Mouse (Mus musculus): ENCODE data around the gene Ptprm.

Ptprm gene

DNA sequence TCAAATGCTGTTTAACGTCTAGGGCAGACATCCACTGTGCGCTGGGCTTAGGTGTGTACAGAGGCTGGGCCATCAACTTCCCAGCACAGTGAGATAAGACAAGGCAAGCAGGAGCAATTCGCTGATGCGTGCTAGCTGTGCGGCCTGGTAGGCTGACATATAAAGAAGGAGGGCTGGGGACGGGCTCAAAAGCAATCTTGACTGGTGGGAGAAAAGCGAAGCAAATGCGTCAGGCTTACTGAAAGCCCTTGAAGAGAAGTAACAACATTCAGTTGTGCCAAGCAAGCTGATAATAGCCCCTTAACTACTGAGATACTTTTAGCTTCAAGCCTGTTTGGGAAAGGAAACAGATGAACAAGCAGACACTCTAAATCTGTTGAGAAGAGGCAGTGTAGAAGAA lies 217.8 kb downstream of the Ptprm start:
- no peak for DNase-seq (ENCODE audit: low read depth)

DNA sequence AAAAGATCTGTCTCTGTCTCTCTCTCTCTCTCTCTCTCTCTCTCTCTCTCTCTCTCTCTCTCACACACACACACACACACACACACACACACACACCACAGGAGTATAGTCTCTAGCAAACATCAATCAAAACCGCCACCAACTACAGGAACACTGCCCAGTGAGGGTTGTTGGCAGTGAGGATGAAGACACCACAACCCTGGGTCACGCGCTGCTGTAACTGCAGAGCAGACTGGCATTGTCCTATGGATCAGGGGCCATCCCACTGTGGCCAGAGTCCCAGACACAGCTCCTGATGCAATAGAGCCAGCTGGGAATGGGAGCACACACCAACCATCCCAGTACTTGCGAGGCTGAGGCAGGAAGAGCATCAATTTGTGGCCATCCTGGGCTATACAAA lies 220.0 kb downstream of the Ptprm start:
- no peak for DNase-seq (ENCODE audit: low read depth)

DNA sequence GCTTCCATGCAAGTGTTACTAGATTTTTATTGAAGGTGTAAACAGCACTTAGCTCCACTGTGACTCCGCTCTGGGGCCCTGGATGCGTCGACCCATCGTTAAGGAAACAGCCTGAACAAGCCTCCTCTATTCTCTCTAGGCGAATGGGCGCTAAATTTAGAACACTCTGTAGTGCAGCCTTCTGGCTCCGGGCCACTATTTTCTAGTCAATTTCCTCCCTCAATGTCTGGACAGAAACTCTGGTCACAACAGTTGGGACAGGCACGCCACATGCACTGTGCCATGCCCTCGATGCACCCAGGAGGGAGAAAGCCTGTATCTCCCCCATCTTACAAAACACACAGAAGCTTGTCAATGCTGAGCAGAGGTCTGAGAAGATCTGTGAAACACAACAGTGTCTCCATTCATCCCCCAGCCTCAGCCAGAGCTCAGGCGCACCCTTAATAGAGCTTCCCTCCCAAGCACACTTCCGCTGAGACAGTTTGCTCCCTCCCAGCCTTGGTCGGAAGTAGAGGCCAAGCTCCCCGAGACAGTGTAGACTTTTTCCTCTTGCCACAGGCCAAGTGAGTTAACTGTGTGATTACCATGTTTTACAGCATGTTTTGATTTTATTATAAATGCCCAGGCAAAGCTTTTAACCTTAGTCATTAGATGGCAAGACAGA lies 220.7 kb downstream of the Ptprm start:
- DNase-seq (ENCODE audit: low read depth): no peak

DNA sequence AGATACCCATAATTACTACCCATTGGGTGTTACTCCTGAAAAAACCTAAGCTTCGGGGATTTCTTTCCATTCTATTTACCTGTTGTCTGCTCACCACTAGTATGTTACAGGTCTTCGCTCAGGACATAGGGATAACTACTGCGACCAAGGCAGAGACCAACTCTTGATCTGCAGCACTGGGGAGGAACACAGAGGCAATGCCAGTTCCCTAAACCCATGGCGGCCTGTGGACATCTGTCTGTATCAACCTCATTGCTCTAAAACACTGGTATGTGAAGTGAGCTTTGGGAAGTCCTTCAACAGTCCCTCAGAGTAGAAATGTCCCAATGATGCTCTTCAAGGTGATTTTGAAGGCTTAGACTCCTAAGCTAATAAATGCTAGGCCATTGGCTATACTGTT lies 221.2 kb downstream of the Ptprm start:
- DNase-seq (ENCODE audit: low read depth): no peak

DNA sequence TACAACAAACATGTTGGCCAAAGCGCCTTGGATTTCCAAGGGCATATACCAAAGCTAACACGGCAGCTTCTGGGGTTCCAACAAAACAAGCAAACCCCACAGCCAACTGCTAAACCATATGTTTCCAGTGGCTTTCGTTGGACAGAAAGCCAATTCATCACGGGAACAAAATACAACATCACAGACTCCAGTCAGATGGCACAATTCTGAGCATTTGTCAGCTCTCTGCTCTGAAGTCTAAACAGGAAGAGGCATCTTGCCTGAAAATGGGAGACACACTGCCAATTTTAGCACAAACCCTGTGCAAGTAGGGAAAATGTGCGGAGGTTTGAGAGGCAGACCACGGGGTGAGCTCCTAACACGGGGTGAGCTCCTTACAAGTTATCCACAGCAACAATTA lies 226.7 kb downstream of the Ptprm start:
- no peak for DNase-seq (ENCODE audit: low read depth)

DNA sequence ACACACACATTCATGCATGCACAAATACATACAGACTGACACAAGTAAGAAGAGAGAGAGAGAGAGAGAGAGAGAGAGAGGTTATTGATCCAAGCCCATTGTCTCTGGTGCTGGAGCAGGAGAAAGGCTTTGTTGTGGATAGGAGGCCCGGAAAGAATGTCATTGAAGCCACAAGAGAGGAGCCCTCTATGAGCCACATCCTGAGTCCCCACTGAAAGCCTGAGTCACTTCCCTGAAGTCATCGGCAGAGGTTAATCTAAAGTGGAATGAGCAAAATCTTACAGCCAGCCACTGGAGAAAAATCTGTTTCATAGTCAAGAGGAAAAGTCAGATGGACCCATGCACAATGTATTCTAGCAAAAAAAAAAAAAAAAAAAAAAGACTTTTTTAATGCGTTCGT lies 228.7 kb downstream of the Ptprm start:
- DNase-seq (ENCODE audit: low read depth): no peak

DNA sequence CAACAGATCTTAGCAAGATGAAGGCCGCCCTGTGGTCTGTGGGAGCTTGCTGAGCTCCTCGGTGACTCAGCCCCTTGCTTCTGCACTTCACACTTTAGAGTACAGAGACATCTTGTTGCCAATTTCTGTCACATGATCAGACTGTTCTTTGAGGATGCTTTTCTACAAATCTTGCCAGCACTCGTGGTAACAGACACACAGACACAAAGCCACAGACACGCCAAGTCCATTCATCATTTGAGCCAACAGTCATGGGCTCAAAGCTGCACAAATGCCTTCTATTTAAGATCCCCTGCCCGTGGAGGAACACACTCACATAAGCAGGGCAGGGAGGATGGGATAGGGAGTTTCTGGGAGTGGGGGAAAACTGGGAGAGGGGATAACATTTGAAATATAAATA lies 230.0 kb downstream of the Ptprm start:
- DNase-seq (ENCODE audit: low read depth): no peak

DNA sequence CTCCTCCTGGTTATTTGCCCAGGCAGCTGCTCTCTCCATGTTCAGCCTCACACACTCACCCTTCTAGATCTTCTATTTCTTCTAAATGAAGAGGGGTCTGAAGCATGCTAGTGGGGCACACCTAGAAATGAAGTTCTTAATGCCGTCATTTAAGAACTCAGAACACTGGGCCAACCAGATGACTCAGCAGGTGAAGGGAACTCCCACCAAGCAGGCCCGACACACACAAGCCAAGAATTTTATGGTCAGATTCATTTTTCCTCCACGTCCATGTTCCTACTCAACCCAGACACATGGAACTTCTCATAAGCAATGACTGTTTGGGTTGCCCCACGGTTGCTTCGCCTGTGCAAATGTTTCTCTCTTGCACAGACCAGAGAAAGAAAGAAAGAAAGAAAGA lies 230.5 kb downstream of the Ptprm start:
- DNase-seq (ENCODE audit: low read depth): no peak

DNA sequence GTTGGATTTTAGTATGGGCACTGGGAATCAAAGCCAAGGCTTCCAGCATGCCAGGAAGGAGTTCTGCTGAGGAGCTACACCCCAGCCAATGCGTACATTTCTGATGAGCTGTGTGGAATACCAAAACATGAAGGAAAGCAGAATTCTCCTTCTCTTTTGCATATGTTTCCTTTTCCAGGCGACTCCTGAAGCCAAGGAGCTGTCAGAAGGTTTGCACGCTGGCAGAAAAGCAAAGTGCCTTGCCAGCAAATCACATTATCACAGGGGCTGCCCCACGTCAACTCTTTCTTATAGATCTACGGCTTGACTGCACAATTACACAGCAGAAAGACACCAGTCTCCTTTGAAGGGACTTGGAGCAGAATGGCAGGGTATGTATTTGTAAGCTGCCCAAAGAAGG lies 233.4 kb downstream of the Ptprm start:
- DNase-seq (ENCODE audit: low read depth): no peak

DNA sequence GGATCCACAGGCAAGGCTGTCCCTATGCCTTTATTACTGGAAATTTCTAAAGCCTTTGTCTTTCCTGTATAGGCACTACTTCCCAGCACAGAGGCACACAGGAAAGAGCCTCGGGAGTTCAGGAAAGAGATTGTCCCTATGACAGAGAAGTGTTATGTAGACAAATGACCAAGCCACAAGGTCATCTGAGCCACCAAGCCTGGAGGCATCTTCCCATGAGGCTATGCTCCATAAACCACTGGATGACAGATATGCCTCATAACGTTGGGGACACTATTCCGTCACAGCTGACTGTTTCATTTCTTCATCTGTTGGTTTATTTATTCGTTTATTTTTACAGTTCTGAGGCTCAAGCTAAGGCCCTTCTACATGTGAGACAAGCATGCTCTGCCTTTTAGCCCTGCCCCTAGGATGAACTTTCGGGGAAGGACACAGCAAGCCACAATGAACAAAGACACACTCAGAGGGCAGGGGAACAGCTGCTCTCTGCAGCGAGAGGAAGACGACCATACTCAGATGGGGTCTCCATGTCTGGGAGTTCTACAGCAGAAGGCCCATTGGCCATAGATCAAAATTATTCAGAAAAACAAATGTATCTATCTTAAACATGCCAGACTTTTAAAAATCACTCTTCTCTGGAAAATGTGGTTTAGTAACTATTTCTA lies 235.4 kb downstream of the Ptprm start:
- no peak for DNase-seq (ENCODE audit: low read depth)

DNA sequence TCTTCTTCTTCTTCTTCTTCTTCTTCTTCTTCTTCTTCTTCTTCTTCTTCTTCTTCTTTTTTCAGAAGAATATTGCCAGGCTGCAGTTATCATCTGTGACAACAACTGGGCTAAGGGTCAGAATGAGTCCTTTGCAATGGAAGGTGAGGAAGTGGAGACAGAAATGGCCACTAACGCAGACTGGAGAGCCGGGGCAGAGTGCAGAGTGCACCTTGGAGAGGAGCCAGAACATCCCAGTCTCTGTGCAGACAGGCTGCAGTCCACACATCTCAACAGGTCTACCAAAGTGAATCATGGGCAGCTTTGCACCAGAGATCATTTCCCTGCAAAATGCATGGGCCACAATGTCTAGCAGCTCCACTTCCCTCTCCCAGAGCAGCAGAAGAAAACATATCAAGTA lies 239.4 kb downstream of the Ptprm start:
- no peak for DNase-seq (ENCODE audit: low read depth)

DNA sequence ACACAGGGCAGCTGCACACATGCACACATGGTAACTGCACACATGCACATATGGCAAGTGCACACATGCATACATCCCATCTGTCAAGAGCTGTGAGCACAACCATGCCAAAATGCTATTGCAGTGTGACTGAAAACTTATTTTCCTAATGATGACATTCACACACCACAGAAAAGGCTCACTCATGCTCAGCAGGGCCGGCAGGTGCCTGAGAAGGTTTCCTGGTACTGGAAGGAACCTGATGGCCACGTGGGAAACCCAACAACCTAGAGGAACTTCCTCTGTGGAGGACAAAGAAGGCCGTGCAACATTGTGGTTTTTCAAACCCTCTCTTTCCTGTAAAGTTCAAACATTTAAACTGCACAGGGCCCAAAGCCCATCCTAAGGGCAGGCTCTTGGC lies 241.6 kb downstream of the Ptprm start:
- DNase-seq (ENCODE audit: low read depth): no peak

DNA sequence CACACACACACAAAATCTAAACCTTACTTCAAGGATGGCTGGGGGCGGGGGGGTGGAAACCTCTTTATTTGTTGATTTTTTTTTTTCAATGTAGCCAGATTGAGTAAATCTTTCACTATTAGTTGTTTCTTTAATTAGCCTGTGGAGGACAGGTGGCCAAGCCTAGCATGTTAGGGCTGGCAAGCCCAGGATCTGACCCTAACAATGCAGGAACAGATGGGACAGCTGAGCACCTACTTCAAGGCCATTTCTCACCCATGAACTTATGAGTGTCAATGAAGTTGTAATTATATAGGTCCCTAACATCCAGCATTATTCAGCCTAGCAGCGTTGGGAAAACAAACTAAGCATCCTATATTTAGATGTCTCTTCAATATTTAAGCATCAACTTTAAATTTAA lies 248.1 kb downstream of the Ptprm start:
- no peak for DNase-seq (ENCODE audit: low read depth)

DNA sequence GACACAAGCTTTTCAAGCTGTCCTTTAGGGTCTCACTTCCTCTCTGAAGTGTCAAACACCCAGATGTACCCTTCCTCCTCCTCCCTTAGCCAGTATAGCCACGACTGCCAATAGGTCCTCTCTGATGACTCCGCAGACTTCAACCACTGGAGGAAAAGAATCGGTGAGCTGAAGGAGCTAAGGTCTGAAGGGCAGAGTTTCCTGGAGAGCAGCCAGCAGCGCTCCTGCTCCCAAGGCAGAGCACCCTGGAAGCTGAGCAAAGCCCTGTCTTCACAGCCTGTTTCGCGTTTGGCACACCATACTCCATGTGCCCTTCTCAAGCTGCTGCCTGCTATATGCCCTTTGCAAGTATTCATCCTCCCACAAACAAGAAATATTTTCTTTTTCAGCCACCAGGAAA lies 252.2 kb downstream of the Ptprm start:
- DNase-seq (ENCODE audit: low read depth): no peak

DNA sequence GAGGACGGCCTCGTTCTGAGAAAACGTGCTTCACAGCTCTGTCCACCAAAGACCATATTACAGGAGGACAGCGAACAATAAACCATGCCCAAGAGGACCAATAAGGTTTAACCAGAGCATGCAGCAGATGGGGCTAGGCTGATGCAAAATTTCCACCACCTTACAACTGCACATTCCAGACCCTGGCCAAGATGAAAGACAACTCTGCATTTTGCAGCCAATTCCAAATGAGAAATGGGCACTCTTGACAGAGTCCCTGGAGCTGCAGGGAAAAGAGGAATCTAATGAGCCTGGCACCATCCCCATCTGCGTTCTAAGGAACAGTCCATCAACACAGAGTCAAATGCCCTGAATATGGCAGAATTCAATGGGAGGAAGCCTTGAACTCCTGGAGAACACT lies 263.3 kb downstream of the Ptprm start:
- no peak for DNase-seq (ENCODE audit: low read depth)

DNA sequence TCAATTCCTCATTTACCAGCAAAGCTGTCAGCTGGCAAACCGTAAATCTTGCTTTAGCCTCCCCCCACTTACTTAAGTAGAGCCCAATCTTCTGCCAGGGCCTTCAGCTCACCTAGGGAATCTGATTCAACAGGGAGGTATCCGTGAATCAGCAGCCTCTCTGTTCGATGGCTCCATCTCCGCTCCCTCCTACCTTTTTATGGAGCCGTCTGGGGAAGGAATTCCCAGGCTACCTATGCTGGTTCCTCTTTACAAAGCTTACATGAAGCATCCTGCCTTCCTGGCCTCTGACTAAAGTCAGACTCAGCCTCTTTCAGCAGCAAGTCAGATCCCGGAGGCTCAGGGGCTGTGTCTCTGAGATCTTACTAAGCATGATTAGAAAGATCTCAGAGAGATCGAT lies 264.1 kb downstream of the Ptprm start:
- no peak for DNase-seq (ENCODE audit: low read depth)

DNA sequence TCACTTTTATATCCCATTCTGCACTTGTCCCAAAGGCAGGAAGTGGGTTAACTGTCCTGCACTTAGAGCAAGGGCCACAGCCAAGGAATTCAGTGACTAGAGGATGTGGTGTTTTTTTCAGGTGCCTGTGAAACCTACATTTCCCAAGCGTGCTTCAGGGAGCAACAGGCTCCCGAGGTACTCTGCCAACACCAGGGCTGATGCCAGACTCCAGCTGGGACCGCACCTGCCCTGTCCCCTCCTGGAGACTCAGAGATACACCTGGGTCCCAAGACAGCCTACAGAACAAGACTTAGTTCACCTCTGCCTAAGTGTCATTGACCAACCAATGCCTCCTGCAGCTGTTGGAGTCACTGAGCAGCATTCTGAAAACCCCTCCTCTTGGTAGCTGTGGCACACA lies 264.6 kb downstream of the Ptprm start:
- no peak for DNase-seq (ENCODE audit: low read depth)

DNA sequence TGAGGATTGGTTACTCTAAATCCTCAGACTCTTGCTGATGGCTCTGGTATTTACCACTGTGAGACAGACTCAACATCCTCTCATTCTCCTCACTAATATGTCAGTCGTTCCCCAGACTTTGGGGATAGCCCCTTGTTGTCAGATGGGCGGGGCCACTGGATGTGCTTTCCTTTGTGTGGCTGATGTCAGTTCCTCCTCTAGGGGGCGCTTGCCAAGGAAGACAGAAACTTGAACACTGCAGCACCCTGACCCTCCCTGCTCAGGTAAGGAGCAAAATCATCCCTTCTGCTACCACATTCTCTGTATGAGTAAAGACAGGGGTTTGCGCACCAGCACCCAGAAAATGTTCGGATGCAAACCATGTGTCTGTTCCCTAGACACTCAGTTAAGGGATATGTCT lies 266.7 kb downstream of the Ptprm start:
- DNase-seq (ENCODE audit: low read depth): no peak

DNA sequence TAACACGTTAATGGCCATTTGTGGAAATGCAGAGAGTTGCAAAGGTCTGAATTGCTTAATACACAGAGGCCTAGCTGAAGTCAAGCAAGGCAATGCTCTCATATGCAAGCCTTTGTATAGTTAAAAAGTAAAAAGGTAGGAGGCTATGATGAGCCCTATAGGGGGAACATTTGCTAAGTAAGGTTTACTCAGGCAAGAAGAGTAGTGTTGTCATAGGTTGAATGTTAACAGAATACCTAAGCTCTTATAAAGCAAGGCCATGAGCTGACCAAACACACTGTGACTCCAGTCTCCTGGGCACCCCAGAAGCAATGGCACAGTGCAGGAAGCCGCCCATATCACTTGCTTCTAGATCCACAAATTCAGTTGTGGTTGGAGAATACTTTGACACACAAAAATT lies 267.4 kb downstream of the Ptprm start:
- no peak for DNase-seq (ENCODE audit: low read depth)

DNA sequence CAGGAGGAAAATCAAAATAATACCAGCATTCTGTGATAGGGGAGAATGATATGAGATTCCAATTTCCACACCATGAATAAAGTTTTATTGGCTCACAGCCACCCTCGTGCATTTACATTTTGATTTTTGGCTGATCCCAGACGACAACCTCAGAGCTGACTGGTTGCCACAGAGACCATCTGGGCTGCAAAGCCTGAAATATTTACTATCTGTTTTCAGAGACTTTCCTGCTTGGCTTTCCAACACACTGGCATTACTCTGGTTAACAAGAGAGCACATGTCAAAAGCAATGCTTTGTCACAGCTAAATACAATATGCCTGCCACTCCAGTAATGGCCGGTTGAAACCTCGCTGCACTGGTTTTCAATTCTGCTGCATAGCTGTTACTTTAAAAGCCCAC lies 269.8 kb downstream of the Ptprm start:
- DNase-seq (ENCODE audit: low read depth): no peak

DNA sequence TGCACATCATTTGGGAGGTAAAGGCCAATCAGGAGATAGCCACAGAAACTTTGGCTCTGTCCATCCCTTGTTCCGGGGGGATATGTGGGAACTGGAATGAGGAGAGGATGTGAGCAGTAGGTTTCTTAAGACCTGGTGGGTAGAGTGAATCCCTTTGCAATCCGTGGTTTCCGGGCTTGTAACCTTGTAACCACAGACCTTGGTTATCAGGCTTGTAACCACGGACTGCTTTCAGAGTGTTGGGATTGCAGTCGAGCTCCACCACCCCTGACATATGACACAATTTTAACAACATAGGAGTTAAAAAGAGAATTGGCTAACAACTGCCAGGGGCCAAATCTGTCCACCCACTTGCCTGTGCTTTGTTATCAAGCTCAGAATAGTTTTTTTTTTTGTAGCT lies 270.2 kb downstream of the Ptprm start:
- no peak for DNase-seq (ENCODE audit: low read depth)

DNA sequence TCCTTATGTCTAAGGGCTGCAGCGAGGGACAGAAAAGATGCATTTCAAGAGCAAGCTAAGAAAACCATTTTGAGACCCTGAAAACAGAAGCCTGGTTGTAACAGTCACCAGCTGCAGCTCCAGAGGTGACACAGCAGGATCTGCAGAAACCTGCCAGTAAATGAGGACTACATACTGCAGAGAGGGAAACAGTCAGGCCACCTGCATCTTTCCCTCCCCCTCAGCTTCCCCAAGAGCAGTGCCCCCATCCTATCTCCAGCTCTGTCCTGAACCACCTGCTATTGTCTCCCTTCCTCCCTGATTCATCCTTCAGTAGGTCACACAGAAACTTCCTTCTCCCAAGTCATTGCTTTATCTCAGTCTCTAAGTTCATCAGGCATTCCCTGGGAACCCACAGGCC lies 274.7 kb downstream of the Ptprm start:
- DNase-seq (ENCODE audit: low read depth): no peak

DNA sequence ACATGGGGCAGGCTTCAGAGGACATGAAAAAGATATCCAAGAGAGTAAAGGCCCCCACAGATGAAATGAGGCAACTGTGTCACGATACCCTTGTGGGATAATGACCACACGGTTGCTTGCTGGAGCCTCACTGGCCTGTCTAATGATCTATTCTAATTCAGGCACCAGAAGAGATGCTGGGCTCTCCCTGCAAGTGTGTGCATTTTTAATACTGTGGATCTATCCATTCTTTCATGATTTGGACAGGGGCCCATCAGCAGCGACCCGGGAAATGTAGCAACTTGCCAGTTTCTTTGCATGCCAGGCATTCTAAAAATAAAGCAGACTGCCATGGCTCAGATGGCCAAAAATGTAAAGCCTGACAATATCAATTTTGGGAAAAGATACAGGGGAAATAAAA lies 280.7 kb downstream of the Ptprm start:
- no peak for DNase-seq (ENCODE audit: low read depth)

DNA sequence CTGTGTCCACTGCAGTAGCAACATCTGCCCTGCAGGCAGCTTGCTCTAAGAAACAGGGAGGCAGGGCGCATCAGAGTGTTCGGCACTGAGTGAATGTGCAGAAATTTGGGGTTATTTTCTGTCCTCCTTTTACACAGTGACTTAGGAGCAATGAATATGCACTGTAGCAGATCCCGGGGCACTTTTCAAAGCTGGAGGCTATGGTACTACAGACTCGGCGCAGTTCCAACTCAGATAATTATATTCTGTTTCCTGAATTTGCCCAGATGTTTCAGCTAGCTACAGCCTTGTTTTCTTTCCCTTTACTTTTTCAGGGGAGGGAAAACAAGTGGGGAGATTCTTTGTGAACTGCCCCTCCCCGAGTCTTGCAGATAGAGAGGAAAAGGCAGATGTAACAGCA lies 281.1 kb downstream of the Ptprm start:
- no peak for DNase-seq (ENCODE audit: low read depth)
